Mouse (Mus musculus): ENCODE results near the gene Cep135. TPM values are rescaled to one million over a fixed set of nuclear protein-coding genes. Genes with fewer than 3 reads are reported as not detected.
A peak's percentile ranks its signal among the peaks of the same experiment; 100 is the strongest.

Cep135 gene
- polyA plus RNA-seq, 1 experiment from 2014 or later = 8.0 TPM

DNA sequence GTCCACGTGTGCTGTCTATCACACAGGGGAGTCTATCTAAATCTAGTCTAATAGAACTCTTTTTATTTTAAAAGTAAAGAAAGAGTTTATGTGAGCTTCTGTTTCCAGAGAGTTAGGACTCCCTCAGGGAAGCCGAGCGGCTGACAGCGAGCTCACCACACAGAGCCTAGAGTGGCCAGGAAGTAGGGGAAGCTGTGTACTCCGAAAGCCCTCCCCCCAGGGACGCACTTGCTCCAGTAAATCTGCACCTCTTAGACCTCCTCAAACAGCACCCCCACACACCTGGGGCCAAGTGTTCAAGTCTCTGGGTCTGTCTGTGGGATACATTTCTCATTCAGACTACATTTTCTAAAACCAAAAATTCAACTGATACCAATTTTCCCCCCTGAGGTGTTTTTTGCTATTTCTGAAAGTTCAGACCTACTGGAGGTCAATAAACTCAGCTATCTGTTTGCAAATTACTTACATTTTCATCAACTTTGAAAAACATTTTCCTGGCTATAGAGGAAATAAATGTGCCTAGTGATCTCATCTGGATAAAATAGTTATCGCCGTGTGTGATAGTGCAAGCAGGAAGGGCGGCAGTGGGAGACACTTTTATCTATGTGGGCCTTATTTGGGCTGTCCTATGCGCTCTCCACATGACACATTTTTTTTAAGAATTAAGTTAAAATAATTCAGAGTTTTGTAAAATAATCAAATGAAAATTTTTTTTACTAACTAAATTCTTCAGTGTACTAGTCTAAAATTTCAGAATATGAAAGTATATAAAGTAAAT, 56.8 kb downstream of the Cep135 start:
- H3K27ac ChIP-seq (replicated peaks) = no peak overlapping the region
- H3K4me3 ChIP-seq (replicated peaks) = no peak overlapping the region
- H3K4me2 ChIP-seq (replicated peaks) = no peak overlapping the region
- no peaks in the 10 kb centered on the region for H3K4me1 ChIP-seq
- ATAC-seq (ENCODE audit: insufficient number of reproducible peaks, low FRiP score, low TSS enrichment, low read depth) = no peak
- no peaks in the 10 kb centered on the region for H3K27me3 ChIP-seq
- WGBS = 81% methylated on average over 10 of the region's 10 CpGs
- H3K9ac ChIP-seq = no peak overlapping the region
- no peaks in the 10 kb centered on the region for H3K9me3 ChIP-seq (replicated peaks)
- H3K36me3 ChIP-seq = peaks cover 34% of the 10 kb centered on the region

DNA sequence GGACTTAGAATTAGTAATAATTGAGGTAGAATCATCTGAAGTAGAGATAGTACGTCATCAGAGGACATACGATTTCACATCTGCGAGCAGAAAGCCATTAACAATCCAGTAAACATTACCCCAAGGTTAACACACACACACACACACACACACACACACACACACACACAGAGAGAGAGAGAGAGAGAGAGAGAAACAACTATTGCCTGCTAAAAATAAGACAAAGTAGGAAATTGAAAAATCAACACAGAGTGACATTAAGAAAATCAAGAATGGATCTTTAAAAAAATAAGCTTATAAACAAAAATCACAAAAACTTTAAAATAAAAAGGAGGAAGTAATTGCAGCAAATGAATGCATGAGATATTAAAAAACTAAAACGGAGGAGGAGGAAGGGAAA, 61.4 kb downstream of the Cep135 start:
- H3K36me3 ChIP-seq = no peaks in the 10 kb centered on the region
- H3K4me2 ChIP-seq (replicated peaks) = no peak overlapping the region
- 74% methylated on average over 4 of the region's 4 CpGs for WGBS
- H3K4me1 ChIP-seq = no peaks in the 10 kb centered on the region
- H3K27ac ChIP-seq (replicated peaks) = no peak overlapping the region
- H3K9ac ChIP-seq = no peak overlapping the region
- H3K27me3 ChIP-seq = no peaks in the 10 kb centered on the region
- ATAC-seq (ENCODE audit: insufficient number of reproducible peaks, low FRiP score, low TSS enrichment, low read depth) = no peak
- no peak overlapping the region for H3K4me3 ChIP-seq (replicated peaks)
- H3K9me3 ChIP-seq (replicated peaks) = no peaks in the 10 kb centered on the region

DNA sequence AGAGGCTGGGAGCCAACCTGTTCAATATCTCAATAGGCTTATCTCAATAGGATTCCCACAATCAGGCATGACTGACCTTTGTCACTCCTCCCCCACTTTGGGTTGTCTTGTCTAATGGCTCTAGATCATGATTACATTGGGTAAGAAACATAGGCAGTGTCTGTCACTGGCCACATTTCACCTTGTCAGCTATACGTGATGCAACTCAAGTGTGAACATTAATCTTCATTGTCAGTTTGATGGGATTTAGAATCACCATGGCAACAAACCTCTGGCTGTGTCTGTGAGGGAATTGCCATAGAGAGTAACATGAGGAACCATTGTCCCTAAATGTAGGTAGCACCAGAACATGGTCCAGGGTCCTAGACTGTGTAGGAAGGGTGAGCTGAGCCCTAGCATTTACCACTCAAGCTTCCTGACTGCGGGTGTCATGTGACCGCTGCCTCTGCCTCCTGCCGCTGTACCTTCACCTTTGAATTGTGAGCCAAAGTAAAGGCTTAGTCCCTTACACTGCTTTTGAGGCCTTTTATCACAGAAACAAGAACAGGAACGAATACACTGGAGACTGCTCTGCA, 62.7 kb downstream of the Cep135 start:
- Histone ChIP-seq H3K4me3 (replicated peaks) (no peak overlapping the region), H3K4me2 (replicated peaks) (no peak overlapping the region), H3K27ac (replicated peaks) (no peak overlapping the region), H3K9ac (no peak overlapping the region), H3K36me3 (no peaks in the 10 kb centered on the region), H3K9me3 (replicated peaks) (no peaks in the 10 kb centered on the region), H3K4me1 (no peaks in the 10 kb centered on the region), H3K27me3 (no peaks in the 10 kb centered on the region)
- 69% methylated on average over 5 of the region's 5 CpGs for WGBS
- no peak for ATAC-seq (ENCODE audit: insufficient number of reproducible peaks, low FRiP score, low TSS enrichment, low read depth)

GRCm38 (mm10) chr5:76656212-76656611, 67.7 kb downstream of the Cep135 start, which contains the start of gene C530008M17Rik:
Gene C530008M17Rik (plus strand): TSS chr5:76656512.
- H3K36me3 ChIP-seq = no peaks in the 10 kb centered on the region
- no peaks in the 10 kb centered on the region for H3K27me3 ChIP-seq
- H3K9me3 ChIP-seq (replicated peaks) = no peaks in the 10 kb centered on the region
- H3K4me2 ChIP-seq (replicated peaks) = peak within 1 kb of the TSS; percentile 92
- H3K9ac ChIP-seq = peak within 1 kb of the TSS; percentile 67
- H3K4me3 ChIP-seq (replicated peaks) = peak within 1 kb of the TSS; percentile 83
- 78% methylated on average over 2 of the region's 2 CpGs for WGBS
- H3K4me1 ChIP-seq = peaks cover 9% of the 10 kb centered on the region; the same call in 1 of the 2 replicates
- ATAC-seq (ENCODE audit: insufficient number of reproducible peaks, low FRiP score, low TSS enrichment, low read depth) = no peak
- peak within 1 kb of the TSS; percentile 81; the same call in 1 of the 2 replicates for H3K27ac ChIP-seq (replicated peaks)

DNA sequence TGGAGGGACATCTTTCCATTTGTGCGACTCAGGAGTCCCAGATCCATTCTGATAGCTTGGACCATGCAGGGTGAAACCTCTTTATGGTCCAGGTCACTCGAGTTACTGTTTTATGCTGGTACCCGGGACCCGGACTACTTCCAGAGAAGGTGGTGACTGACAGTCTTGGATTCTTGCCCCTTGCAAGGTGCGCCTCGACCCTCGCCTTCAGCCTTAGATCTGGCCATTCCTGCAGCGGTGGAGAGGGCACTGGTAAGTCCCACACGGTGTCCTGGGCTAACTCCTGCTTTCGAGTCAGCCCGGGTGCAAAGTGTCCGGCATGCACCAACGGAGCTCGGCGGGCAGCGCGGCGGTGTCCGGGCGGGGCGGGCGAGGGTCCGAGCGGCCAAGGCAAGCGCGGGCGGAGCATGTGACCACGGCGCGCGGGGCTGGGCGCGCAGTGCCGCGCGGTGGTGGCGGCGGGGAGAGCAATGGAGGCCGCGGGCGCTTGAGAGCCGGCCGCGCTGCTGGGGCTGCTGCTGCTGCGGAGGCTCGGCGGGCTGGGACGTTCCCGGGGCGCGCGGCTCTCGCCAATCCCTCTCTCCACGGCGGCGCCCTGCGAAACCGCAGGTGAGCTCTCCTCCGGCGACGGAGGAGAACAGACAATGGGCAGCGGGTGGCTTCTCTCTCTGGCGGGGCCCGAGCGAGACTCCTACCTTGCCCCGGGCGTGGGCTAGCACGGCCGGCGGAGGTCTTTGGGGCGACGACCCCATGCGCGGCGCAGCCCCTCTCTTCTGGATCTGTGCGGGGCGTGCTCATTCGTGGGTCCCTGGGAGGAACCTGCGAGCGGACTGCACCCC, 69.0 kb downstream of the Cep135 start:
- peak overlapping the region; percentile 83 for H3K4me3 ChIP-seq (replicated peaks)
- peak overlapping the region; percentile 92 for H3K4me2 ChIP-seq (replicated peaks)
- H3K4me1 ChIP-seq = peaks cover 9% of the 10 kb centered on the region; the same call in 1 of the 2 replicates
- H3K9me3 ChIP-seq (replicated peaks) = no peaks in the 10 kb centered on the region
- no peaks in the 10 kb centered on the region for H3K27me3 ChIP-seq
- peak overlapping the region; percentile 67 for H3K9ac ChIP-seq
- no peaks in the 10 kb centered on the region for H3K36me3 ChIP-seq
- peak; percentile 90 for ATAC-seq (ENCODE audit: insufficient number of reproducible peaks, low FRiP score, low TSS enrichment, low read depth)
- peak overlapping the region; percentile 81 for H3K27ac ChIP-seq (replicated peaks)
- WGBS = under 1% methylated on average over 77 of the region's 80 CpGs

- peak overlapping the region; percentile 92 for H3K4me2 ChIP-seq (replicated peaks)
- WGBS = 1% methylated on average over 38 of the region's 38 CpGs
- peak; percentile 78 for ATAC-seq (ENCODE audit: insufficient number of reproducible peaks, low FRiP score, low TSS enrichment, low read depth)
Observed at GRCm38 (mm10) chr5:76658084-76658934, 69.8 kb downstream of the Cep135 start.

GRCm38 (mm10) chr5:76659958-76660635, 71.6 kb downstream of the Cep135 start:
- Histone ChIP-seq H3K27me3 (no peaks in the 10 kb centered on the region), H3K36me3 (no peaks in the 10 kb centered on the region), H3K27ac (replicated peaks) (no peak overlapping the region), H3K9me3 (replicated peaks) (no peaks in the 10 kb centered on the region), H3K4me1 (peaks cover 9% of the 10 kb centered on the region; the same call in 1 of the 2 replicates), H3K9ac (no peak overlapping the region), H3K4me2 (replicated peaks) (no peak overlapping the region), H3K4me3 (replicated peaks) (no peak overlapping the region)
- ATAC-seq (ENCODE audit: insufficient number of reproducible peaks, low FRiP score, low TSS enrichment, low read depth) = no peak
- 84% methylated on average over 8 of the region's 8 CpGs for WGBS

More at GRCm38 (mm10) chr5:76658084-76658934, 69.8 kb downstream of the Cep135 start:
- H3K36me3 ChIP-seq = no peaks in the 10 kb centered on the region
- no peaks in the 10 kb centered on the region for H3K27me3 ChIP-seq
- peaks cover 9% of the 10 kb centered on the region; the same call in 1 of the 2 replicates for H3K4me1 ChIP-seq
- H3K9me3 ChIP-seq (replicated peaks) = no peaks in the 10 kb centered on the region
- H3K27ac ChIP-seq (replicated peaks) = peak overlapping the region; percentile 81
- H3K4me3 ChIP-seq (replicated peaks) = peak overlapping the region; percentile 83
- H3K9ac ChIP-seq = peak overlapping the region; percentile 67

- H3K4me1 ChIP-seq = peaks cover 9% of the 10 kb centered on the region; the same call in 1 of the 2 replicates
- no peak overlapping the region for H3K4me3 ChIP-seq (replicated peaks)
- no peaks in the 10 kb centered on the region for H3K36me3 ChIP-seq
- no peak overlapping the region for H3K9ac ChIP-seq
- WGBS = 95% methylated on average over 4 of the region's 4 CpGs
- H3K27ac ChIP-seq (replicated peaks) = no peak overlapping the region
- H3K4me2 ChIP-seq (replicated peaks) = no peak overlapping the region
- ATAC-seq (ENCODE audit: insufficient number of reproducible peaks, low FRiP score, low TSS enrichment, low read depth) = no peak
- no peaks in the 10 kb centered on the region for H3K27me3 ChIP-seq
- H3K9me3 ChIP-seq (replicated peaks) = no peaks in the 10 kb centered on the region
Observed at GRCm38 (mm10) chr5:76661310-76661709, 72.8 kb downstream of the Cep135 start.

DNA sequence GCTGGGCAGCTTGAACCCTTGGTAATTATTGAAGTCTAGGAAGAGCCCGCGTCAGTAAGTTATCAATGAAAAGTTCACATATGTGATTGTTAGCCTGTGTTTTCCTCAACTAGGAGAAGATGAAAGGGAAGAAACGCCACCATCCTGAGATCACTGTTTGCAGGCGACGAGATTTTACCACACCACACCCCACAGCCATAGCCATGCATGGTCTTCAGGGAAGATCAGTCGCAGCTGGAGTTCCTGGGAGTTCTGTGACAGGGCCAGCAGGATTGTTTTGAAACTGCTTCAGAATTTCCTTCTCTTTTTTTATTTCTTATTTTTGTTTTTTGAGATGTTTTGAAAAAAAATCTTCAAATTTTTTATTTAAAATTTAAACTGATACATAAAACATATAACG, 76.4 kb downstream of the Cep135 start:
- H3K9me3 ChIP-seq (replicated peaks) = no peaks in the 10 kb centered on the region
- H3K27ac ChIP-seq (replicated peaks) = no peak overlapping the region
- ATAC-seq (ENCODE audit: insufficient number of reproducible peaks, low FRiP score, low TSS enrichment, low read depth) = no peak
- no peaks in the 10 kb centered on the region for H3K4me1 ChIP-seq
- no peaks in the 10 kb centered on the region for H3K36me3 ChIP-seq
- H3K4me2 ChIP-seq (replicated peaks) = no peak overlapping the region
- no peaks in the 10 kb centered on the region for H3K27me3 ChIP-seq
- 76% methylated on average over 7 of the region's 7 CpGs for WGBS
- H3K9ac ChIP-seq = no peak overlapping the region
- no peak overlapping the region for H3K4me3 ChIP-seq (replicated peaks)

DNA sequence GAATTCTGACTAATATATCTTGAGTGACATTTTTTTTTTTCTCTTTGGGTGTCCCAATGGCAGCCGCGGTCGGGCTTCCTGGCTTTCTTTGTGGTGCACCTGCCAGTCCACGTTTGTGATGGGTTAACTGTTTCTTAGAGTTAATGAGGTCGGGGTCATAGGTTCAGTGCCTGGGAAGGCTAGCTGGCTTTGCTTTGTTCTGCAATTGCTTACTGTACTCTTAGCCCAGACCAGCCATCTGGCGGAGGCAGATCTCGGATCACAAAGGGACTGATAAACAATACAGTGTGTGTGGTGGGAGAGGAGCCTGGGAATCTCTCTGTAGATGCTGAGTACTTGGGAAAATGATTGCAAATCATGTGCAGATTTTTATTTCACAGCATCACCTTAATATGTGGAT, 76.9 kb downstream of the Cep135 start:
- WGBS = 53% methylated on average over 7 of the region's 7 CpGs
- Histone ChIP-seq H3K27me3 (no peaks in the 10 kb centered on the region), H3K9ac (no peak overlapping the region), H3K27ac (replicated peaks) (no peak overlapping the region), H3K36me3 (no peaks in the 10 kb centered on the region), H3K4me3 (replicated peaks) (no peak overlapping the region), H3K4me1 (no peaks in the 10 kb centered on the region), H3K4me2 (replicated peaks) (no peak overlapping the region), H3K9me3 (replicated peaks) (no peaks in the 10 kb centered on the region)
- ATAC-seq (ENCODE audit: insufficient number of reproducible peaks, low FRiP score, low TSS enrichment, low read depth) = no peak

Measured in embryonic facial prominence, embryonic 15.5 days (tissue).